Mouse (Mus musculus): ENCODE data around the gene Mum1l1.

DNA sequence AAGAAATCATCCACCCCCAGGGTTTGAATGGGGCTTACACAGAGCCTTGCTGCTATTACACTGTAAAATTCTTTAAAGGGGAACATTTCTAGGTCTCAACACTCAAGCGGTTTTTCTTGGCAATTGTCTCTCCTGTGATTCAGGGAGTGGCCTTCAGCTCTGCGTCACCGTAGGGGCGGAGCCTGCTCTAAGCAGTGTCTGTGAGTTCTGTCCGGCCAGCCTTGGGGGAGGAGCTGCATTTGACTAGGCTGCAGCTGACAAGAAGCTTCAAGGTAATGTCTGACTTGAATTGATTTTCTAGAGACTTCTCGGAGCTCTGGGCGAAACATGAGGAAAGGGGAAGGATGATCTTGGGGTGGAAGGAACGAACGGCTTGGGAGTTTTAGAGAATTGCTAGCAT lies 21.3 kb downstream of the Mum1l1 start:
- no peak for TF ChIP-seq POLR2A (IDR thresholded peaks at IDR 0.05; ENCODE audit: borderline replicate concordance, extremely low read depth, insufficient read depth, insufficient read length, poor library complexity, severe bottlenecking)
- no peak for TF ChIP-seq CTCF (IDR thresholded peaks at IDR 0.05; ENCODE audit: borderline replicate concordance, extremely low read depth, insufficient read depth, insufficient read length)
